In genomic region chr11:70230239-70230727, GRCm38 (mm10) we compare ENCODE assay signal across 8 mouse cellular contexts. TPM values are rescaled to one million over a fixed set of nuclear protein-coding genes. Genes with fewer than 3 reads are reported as not detected.
DNase-seq lines count a peak whose midpoint lies in the region; ATAC-seq and TF ChIP-seq lines count a peak whose summit lies in the region.

No protein-coding gene starts in this region.

- 0 out of 2 replicates have a peak overlapping the region, but pooled peaks have one; percentile 32 for H3K9ac ChIP-seq in embryonic facial prominence, embryonic 11.5 days (replicated peaks; ENCODE audit: low read length)
- no peak overlapping the region; the same call in 1 of the 2 replicates for H3K9ac ChIP-seq in liver, embryonic 14.5 days (replicated peaks)
- H3K9ac ChIP-seq in stomach, embryonic 16.5 days (ENCODE audit: low read length): peak overlapping the region; percentile 60; the same call in 1 of the 2 replicates

- peaks cover 13% of the 10 kb centered on the region for H3K79me3 ChIP-seq in C2C12 (ENCODE audit: low read depth)

- 3% methylated on average over 32 of the region's 32 CpGs for WGBS in embryonic facial prominence, embryonic 11.5 days
- under 1% methylated on average over 32 of the region's 32 CpGs for WGBS in kidney, adult 2 months
- WGBS in liver, embryonic 14.5 days (ENCODE audit: insufficient replicate concordance): under 1% methylated on average over 32 of the region's 32 CpGs
- under 1% methylated on average over 32 of the region's 32 CpGs for WGBS in stomach, embryonic 16.5 days

- TF ChIP-seq EP300 in liver, embryonic 14.5 days (IDR thresholded peaks at IDR 0.05; ENCODE audit: low read depth): no peak

- peak; percentile 97 for TF ChIP-seq CTCF in C2C12 (IDR thresholded peaks at IDR 0.05; ENCODE audit: control insufficient read depth, insufficient read depth, insufficient read length)
- TF ChIP-seq CTCF in kidney, adult 2 months (conservative IDR thresholded peaks at IDR 0.05; ENCODE audit: insufficient read depth, insufficient read length, low read depth, low read length): peak; percentile 98
- TF ChIP-seq CTCF in liver, embryonic 14.5 days (IDR thresholded peaks at IDR 0.05; ENCODE audit: low read depth): peak; percentile 99

- peak; percentile 91 for DNase-seq in adrenal gland, postnatal 10 days
- DNase-seq in embryonic facial prominence, embryonic 11.5 days (ENCODE audit: low spot score): peak; percentile 93
- peak; percentile 90 for DNase-seq in heart, adult 8-10 months (ENCODE audit: low spot score)
- peak; percentile 86 for DNase-seq in kidney, adult 2 months
- DNase-seq in liver, embryonic 14.5 days (ENCODE audit: low read depth in 3 of 3, low spot score in 3 of 3): peak in 1 of 3 experiments; percentile 80
- DNase-seq in neural tube, embryonic 10.5 days (ENCODE audit: extremely low spot score, low spot score): peak; percentile 91

- peak; percentile 5 for TF ChIP-seq POLR2A in kidney, adult 2 months (IDR thresholded peaks at IDR 0.05; ENCODE audit: low read depth, low read length)

- no peaks in the 10 kb centered on the region; the same call in 1 of the 2 replicates for H3K4me1 ChIP-seq in embryonic facial prominence, embryonic 11.5 days (ENCODE audit: control insufficient read depth, insufficient read depth, low read length)
- peaks cover 8% of the 10 kb centered on the region for H3K4me1 ChIP-seq in kidney, adult 2 months (ENCODE audit: control insufficient read depth, insufficient read depth, low read length)
- H3K4me1 ChIP-seq in liver, embryonic 14.5 days (replicated peaks; ENCODE audit: control insufficient read depth in 2 of 2, insufficient read depth in 2 of 2, low read length in 1 of 2): peaks cover 34 to 35% of the 10 kb centered on the region in 2 experiments
- H3K4me1 ChIP-seq in stomach, embryonic 16.5 days (ENCODE audit: control insufficient read depth, insufficient read depth, low read length): peaks cover 21% of the 10 kb centered on the region; the same call in 1 of the 2 replicates

- peaks cover 26% of the 10 kb centered on the region for H3K36me3 ChIP-seq in C2C12 (ENCODE audit: control insufficient read depth, insufficient read depth)
- H3K36me3 ChIP-seq in embryonic facial prominence, embryonic 11.5 days (replicated peaks; ENCODE audit: control insufficient read depth, insufficient read depth, low read depth, low read length): no peaks in the 10 kb centered on the region
- no peaks in the 10 kb centered on the region for H3K36me3 ChIP-seq in kidney, adult 2 months (ENCODE audit: control insufficient read depth, insufficient read depth, low read length)
- no peaks in the 10 kb centered on the region for H3K36me3 ChIP-seq in liver, embryonic 14.5 days (replicated peaks; ENCODE audit: control insufficient read depth, insufficient read depth, low read depth)
- H3K36me3 ChIP-seq in stomach, embryonic 16.5 days (ENCODE audit: control insufficient read depth, insufficient read depth, low read length): no peaks in the 10 kb centered on the region

- H3K27ac ChIP-seq in embryonic facial prominence, embryonic 11.5 days (replicated peaks; ENCODE audit: low read depth, low read length): no peak overlapping the region
- peak overlapping the region; percentile 81 for H3K27ac ChIP-seq in kidney, adult 2 months (ENCODE audit: insufficient read depth, low read depth, low read length)
- no peak overlapping the region for H3K27ac ChIP-seq in liver, embryonic 14.5 days
- peak overlapping the region; percentile 62 for H3K27ac ChIP-seq in stomach, embryonic 16.5 days (ENCODE audit: low read length)

- H3K9me3 ChIP-seq in embryonic facial prominence, embryonic 11.5 days (replicated peaks; ENCODE audit: control insufficient read depth, low read length): no peaks in the 10 kb centered on the region
- H3K9me3 ChIP-seq in liver, embryonic 14.5 days (ENCODE audit: control insufficient read depth, low read length): no peaks in the 10 kb centered on the region
- H3K9me3 ChIP-seq in stomach, embryonic 16.5 days (replicated peaks; ENCODE audit: control insufficient read depth, low read length): no peaks in the 10 kb centered on the region

- peak overlapping the region; percentile 34 for H3K4me3 ChIP-seq in C2C12 (ENCODE audit: insufficient read depth, poor library complexity, severe bottlenecking)
- peak overlapping the region; percentile 9; the same call in 1 of the 2 replicates for H3K4me3 ChIP-seq in embryonic facial prominence, embryonic 11.5 days (ENCODE audit: low read depth, low read length)
- peak overlapping the region; percentile 49; the same call in 1 of the 2 replicates for H3K4me3 ChIP-seq in kidney, adult 2 months (ENCODE audit: insufficient read depth, low read depth, low read length)
- H3K4me3 ChIP-seq in liver, embryonic 14.5 days (ENCODE audit: insufficient read depth in 1 of 2, low read depth in 2 of 2, low read length in 2 of 2): peak overlapping the region; percentile 21 to 56; a peak in 3 of 4 replicates
- peak overlapping the region; percentile 45 for H3K4me3 ChIP-seq in stomach, embryonic 16.5 days (replicated peaks; ENCODE audit: low read length)

- H3ac ChIP-seq in C2C12 (ENCODE audit: control insufficient read depth, insufficient read length, low read depth): peak overlapping the region; percentile 59

- H3K4me2 ChIP-seq in embryonic facial prominence, embryonic 11.5 days (ENCODE audit: low read depth, low read length): peak overlapping the region; percentile 43
- peak overlapping the region; percentile 87 for H3K4me2 ChIP-seq in liver, embryonic 14.5 days (ENCODE audit: low read depth)
- peak overlapping the region; percentile 55 for H3K4me2 ChIP-seq in stomach, embryonic 16.5 days (ENCODE audit: low read depth, low read length)

- peaks cover 47% of the 10 kb centered on the region for H3K79me2 ChIP-seq in C2C12 (ENCODE audit: control insufficient read depth, insufficient read depth)

- peak; percentile 41; the same call in 1 of the 2 replicates for ATAC-seq in embryonic facial prominence, embryonic 11.5 days (replicated peaks; ENCODE audit: insufficient number of reproducible peaks, low FRiP score, low TSS enrichment, low read depth)
- ATAC-seq in liver, embryonic 14.5 days (ENCODE audit: insufficient read depth): peak; percentile 61
- ATAC-seq in stomach, embryonic 16.5 days (ENCODE audit: insufficient read depth, low FRiP score): peak; percentile 70

- H3K27me3 ChIP-seq in C2C12 (ENCODE audit: control insufficient read depth, insufficient read depth, insufficient read length): no peaks in the 10 kb centered on the region
- peaks cover 49% of the 10 kb centered on the region for H3K27me3 ChIP-seq in embryonic facial prominence, embryonic 11.5 days (ENCODE audit: control insufficient read depth, insufficient read depth, low read length)
- H3K27me3 ChIP-seq in kidney, adult 2 months (replicated peaks; ENCODE audit: control insufficient read depth, insufficient read depth, low read length): no peaks in the 10 kb centered on the region
- H3K27me3 ChIP-seq in liver, embryonic 14.5 days (ENCODE audit: control insufficient read depth, insufficient read depth, low read length): peaks cover 20% of the 10 kb centered on the region
- H3K27me3 ChIP-seq in stomach, embryonic 16.5 days (ENCODE audit: control insufficient read depth, insufficient read depth, low read length): peaks cover 19% of the 10 kb centered on the region; the same call in 1 of the 2 replicates

RNA-seq across cellular contexts. Expression of gene Bcl6b, which starts 0.7 kb away (rescaled TPM):
- 9.3 TPM for polyA plus RNA-seq in C2C12 (2012; fragmentation: generic; extraction: Trizol)
- 10 to 100 TPM; 27.1 to 31.1 TPM for total RNA-seq in adrenal gland, postnatal 10 days (2021)
- polyA plus RNA-seq in embryonic facial prominence, embryonic 11.5 days (2014; fragmentation: Nextera tagmentation; extraction: Ambion mirVana): 6.7 and 6.9 TPM in 2 replicates
- 10 to 100 TPM in 3 of 4 experiments, 1 to 10 TPM in 1; 5.9 to 22.0 (median 17.3) TPM for total RNA-seq in heart, adult 8-10 months (2022)
- 7.9 and 8.8 TPM in 2 replicates for polyA plus RNA-seq in kidney, adult 2 months (2012; rRNA removed)
- 1.0 TPM in 2 replicates for polyA plus RNA-seq in liver, embryonic 14.5 days (2012; rRNA removed)
- polyA plus RNA-seq in liver, embryonic 14.5 days (2014; fragmentation: Nextera tagmentation; extraction: Ambion mirVana): 1.0 and 2.5 TPM in 2 replicates
- polyA plus RNA-seq in stomach, embryonic 16.5 days (2015; fragmentation: Nextera tagmentation; extraction: Ambion mirVana): 12.1 and 13.9 TPM in 2 replicates

RNA-seq across cellular contexts. Expression of gene 0610010K14Rik, which starts 7.4 kb away (rescaled TPM):
- 91.7 TPM for polyA plus RNA-seq in C2C12 (2012; fragmentation: generic; extraction: Trizol)
- 10 to 100 TPM; 58.6 to 62.3 TPM for total RNA-seq in adrenal gland, postnatal 10 days (2021)
- 195 and 211 TPM in 2 replicates for polyA plus RNA-seq in embryonic facial prominence, embryonic 11.5 days (2014; fragmentation: Nextera tagmentation; extraction: Ambion mirVana)
- total RNA-seq in heart, adult 8-10 months (2022): 10 to 100 TPM; 22.2 to 31.6 (median 29.0) TPM
- 73.6 and 78.9 TPM in 2 replicates for polyA plus RNA-seq in kidney, adult 2 months (2012; rRNA removed)
- polyA plus RNA-seq in liver, embryonic 14.5 days (2012; rRNA removed): 53.3 and 56.1 TPM in 2 replicates
- polyA plus RNA-seq in liver, embryonic 14.5 days (2014; fragmentation: Nextera tagmentation; extraction: Ambion mirVana): 78.4 and 79.8 TPM in 2 replicates
- polyA plus RNA-seq in stomach, embryonic 16.5 days (2015; fragmentation: Nextera tagmentation; extraction: Ambion mirVana): 119 and 132 TPM in 2 replicates

RNA-seq across cellular contexts. Expression of gene Gm21988, which starts 9.3 kb away (rescaled TPM):
- 10.8 TPM for polyA plus RNA-seq in C2C12 (2012; fragmentation: generic; extraction: Trizol)
- 1 to 10 TPM; 4.0 to 4.9 TPM for total RNA-seq in adrenal gland, postnatal 10 days (2021)
- 7.5 and 9.1 TPM in 2 replicates for polyA plus RNA-seq in embryonic facial prominence, embryonic 11.5 days (2014; fragmentation: Nextera tagmentation; extraction: Ambion mirVana)
- total RNA-seq in heart, adult 8-10 months (2022): 1 to 10 TPM; 1.2 to 2.7 (median 2.4) TPM
- polyA plus RNA-seq in kidney, adult 2 months (2012; rRNA removed): 13.9 and 15.8 TPM in 2 replicates
- 4.5 and 4.8 TPM in 2 replicates for polyA plus RNA-seq in liver, embryonic 14.5 days (2012; rRNA removed)
- 4.2 and 4.4 TPM in 2 replicates for polyA plus RNA-seq in liver, embryonic 14.5 days (2014; fragmentation: Nextera tagmentation; extraction: Ambion mirVana)
- polyA plus RNA-seq in stomach, embryonic 16.5 days (2015; fragmentation: Nextera tagmentation; extraction: Ambion mirVana): 9.6 and 10.2 TPM in 2 replicates

RNA-seq across cellular contexts. Expression of gene Rnasek, which starts 9.4 kb away (rescaled TPM):
- polyA plus RNA-seq in C2C12 (2012; fragmentation: generic; extraction: Trizol): 300 TPM
- total RNA-seq in adrenal gland, postnatal 10 days (2021): 100 to 1,000 TPM; 139 to 162 TPM
- 103 and 110 TPM in 2 replicates for polyA plus RNA-seq in embryonic facial prominence, embryonic 11.5 days (2014; fragmentation: Nextera tagmentation; extraction: Ambion mirVana)
- total RNA-seq in heart, adult 8-10 months (2022): 100 to 1,000 TPM in 2 of 4 experiments, 10 to 100 TPM in 2; 91.2 to 119 (median 96.3) TPM
- 457 and 485 TPM in 2 replicates for polyA plus RNA-seq in kidney, adult 2 months (2012; rRNA removed)
- 29.9 and 41.0 TPM in 2 replicates for polyA plus RNA-seq in liver, embryonic 14.5 days (2012; rRNA removed)
- polyA plus RNA-seq in liver, embryonic 14.5 days (2014; fragmentation: Nextera tagmentation; extraction: Ambion mirVana): 124 and 143 TPM in 2 replicates
- 207 and 226 TPM in 2 replicates for polyA plus RNA-seq in stomach, embryonic 16.5 days (2015; fragmentation: Nextera tagmentation; extraction: Ambion mirVana)

RNA-seq across cellular contexts. Expression of gene Slc16a13, which starts 9.4 kb away (rescaled TPM):
- polyA plus RNA-seq in C2C12 (2012; fragmentation: generic; extraction: Trizol): 22.0 TPM
- 1 to 10 TPM; 3.8 to 6.2 TPM for total RNA-seq in adrenal gland, postnatal 10 days (2021)
- polyA plus RNA-seq in embryonic facial prominence, embryonic 11.5 days (2014; fragmentation: Nextera tagmentation; extraction: Ambion mirVana): 8.5 and 13.4 TPM in 2 replicates
- total RNA-seq in heart, adult 8-10 months (2022): 1 to 10 TPM; 2.5 to 3.6 (median 3.4) TPM
- 44.0 and 48.8 TPM in 2 replicates for polyA plus RNA-seq in kidney, adult 2 months (2012; rRNA removed)
- polyA plus RNA-seq in liver, embryonic 14.5 days (2012; rRNA removed): 2.9 and 3.2 TPM in 2 replicates
- 3.8 and 4.4 TPM in 2 replicates for polyA plus RNA-seq in liver, embryonic 14.5 days (2014; fragmentation: Nextera tagmentation; extraction: Ambion mirVana)
- polyA plus RNA-seq in stomach, embryonic 16.5 days (2015; fragmentation: Nextera tagmentation; extraction: Ambion mirVana): 9.4 and 10.5 TPM in 2 replicates

Comparison
In these comparisons a context has a peak if more than half of its experiments do, and no peak if none do; other contexts are left out.
1. H3K27ac ChIP-seq: peak in kidney, adult 2 months (single experiment) and stomach, embryonic 16.5 days (single experiment); none in embryonic facial prominence, embryonic 11.5 days (single experiment) and liver, embryonic 14.5 days (single experiment).
2. Peak in every context shown above with its lines, with median percentiles within 50 percentile points of each other: H3K4me3 ChIP-seq, CTCF ChIP-seq, ATAC-seq and H3K4me2 ChIP-seq.